Mouse (Mus musculus) C2C12 (cell line): Measurements from ENCODE around the gene Sh2b3. TPM values are rescaled to one million over a fixed set of nuclear protein-coding genes. Genes with fewer than 3 reads are reported as not detected.
A peak's percentile ranks its signal among the peaks of the same experiment; 100 is the strongest.
"Not testable (repeated sequence)": the region's sequence is repeated elsewhere in the genome, so short reads cannot be mapped to it uniquely, and the experiment has no call there.

Source experiments
- H3K27me3 ChIP-seq: one replicate; pipeline ENCODE4 v1.6.1; 2011; ENCODE audit not compliant: control insufficient read depth, insufficient read depth, insufficient read length
- H3K36me3 ChIP-seq: one replicate; pipeline ENCODE4 v1.6.1; 2011; ENCODE audit not compliant: control insufficient read depth, insufficient read depth
- H3K4me3 ChIP-seq: one replicate; pipeline ENCODE4 v1.5.1; 2011; ENCODE audit warnings: mild to moderate bottlenecking, control low read depth; ENCODE audit not compliant: poor library complexity, insufficient read depth, severe bottlenecking
- H3K79me2 ChIP-seq: one replicate; pipeline ENCODE4 v1.6.1; 2011; ENCODE audit not compliant: control insufficient read depth, insufficient read depth
- H3K79me3 ChIP-seq: one replicate; pipeline ENCODE4 v1.6.1; 2011; ENCODE audit warnings: low read depth, control low read depth
- H3ac ChIP-seq: one replicate; pipeline ENCODE3; 2011; ENCODE audit warnings: low read depth; ENCODE audit not compliant: control insufficient read depth, insufficient read length
- CEBPB ChIP-seq: IDR thresholded peaks from one replicate; pipeline ENCODE4 v1.6.1; 2011; ENCODE audit warnings: low read depth, mild to moderate bottlenecking, control low read depth, moderate library complexity
- CTCF ChIP-seq: IDR thresholded peaks from one replicate; pipeline ENCODE4 v1.5.1; 2011; ENCODE audit not compliant: control insufficient read depth, insufficient read depth, insufficient read length
- FOSL1 ChIP-seq: IDR thresholded peaks from one replicate; pipeline ENCODE4 v1.8.0; 2011; ENCODE audit warnings: mild to moderate bottlenecking, low read length; ENCODE audit not compliant: poor library complexity, insufficient read depth, severe bottlenecking
- MAX ChIP-seq: IDR thresholded peaks from one replicate; pipeline ENCODE4 v1.6.1; 2011; ENCODE audit warnings: mild to moderate bottlenecking, control low read depth
- MYOD1 ChIP-seq: IDR thresholded peaks from one replicate; pipeline ENCODE4 v1.6.1; 2011; ENCODE audit warnings: low read depth; ENCODE audit not compliant: control insufficient read depth, insufficient read length
- MYOG ChIP-seq: IDR thresholded peaks from one replicate; pipeline ENCODE4 v1.6.1; 2011; ENCODE audit not compliant: control insufficient read depth, insufficient read length; ENCODE audit errors: extremely low read depth
- USF1 ChIP-seq: IDR thresholded peaks from one replicate; pipeline ENCODE4 v1.6.1; 2011; ENCODE audit warnings: low read depth, mild to moderate bottlenecking, control low read depth, moderate library complexity
- polyA plus RNA-seq: library from polyadenylated mRNA; unstranded; fragments of >200 nt; fragmentation: generic; extraction: Trizol; gene quantifications from one replicate; pipeline ENCODE4 v1.2.1, GENCODE M21; 2012; ENCODE audit warnings: missing spikeins

Sh2b3 gene
- polyA plus RNA-seq, 1 experiment, result 46.2 TPM

- no peaks in the 10 kb centered on the region for H3K27me3 ChIP-seq
- TF ChIP-seq MYOD1, result no peak
- TF ChIP-seq CTCF, result no peak
- no peak for TF ChIP-seq CEBPB
- TF ChIP-seq MYOG, result no peak
- no peak for TF ChIP-seq USF1
- no peak for TF ChIP-seq MAX
- H3K36me3 ChIP-seq, result no peaks in the 10 kb centered on the region
- H3K79me2 ChIP-seq, result no peaks in the 10 kb centered on the region
- no peaks in the 10 kb centered on the region for H3K79me3 ChIP-seq
- H3K4me3 ChIP-seq, result no peak overlapping the region
- no peak overlapping the region for H3ac ChIP-seq
Observed at GRCm38 (mm10) chr5:121856740-121857139, 19.3 kb upstream of the Sh2b3 start.

- TF ChIP-seq CEBPB (no peak), CTCF (no peak), USF1 (no peak), FOSL1 (no peak), MAX (no peak), MYOD1 (no peak), MYOG (no peak)
- Histone ChIP-seq H3ac (no peak overlapping the region), H3K79me3 (peaks cover 2% of the 10 kb centered on the region), H3K27me3 (no peaks in the 10 kb centered on the region), H3K79me2 (peaks cover 13% of the 10 kb centered on the region), H3K36me3 (no peaks in the 10 kb centered on the region), H3K4me3 (no peak overlapping the region)
Observed at GRCm38 (mm10) chr5:121854768-121855167, 17.3 kb upstream of the Sh2b3 start.

DNA sequence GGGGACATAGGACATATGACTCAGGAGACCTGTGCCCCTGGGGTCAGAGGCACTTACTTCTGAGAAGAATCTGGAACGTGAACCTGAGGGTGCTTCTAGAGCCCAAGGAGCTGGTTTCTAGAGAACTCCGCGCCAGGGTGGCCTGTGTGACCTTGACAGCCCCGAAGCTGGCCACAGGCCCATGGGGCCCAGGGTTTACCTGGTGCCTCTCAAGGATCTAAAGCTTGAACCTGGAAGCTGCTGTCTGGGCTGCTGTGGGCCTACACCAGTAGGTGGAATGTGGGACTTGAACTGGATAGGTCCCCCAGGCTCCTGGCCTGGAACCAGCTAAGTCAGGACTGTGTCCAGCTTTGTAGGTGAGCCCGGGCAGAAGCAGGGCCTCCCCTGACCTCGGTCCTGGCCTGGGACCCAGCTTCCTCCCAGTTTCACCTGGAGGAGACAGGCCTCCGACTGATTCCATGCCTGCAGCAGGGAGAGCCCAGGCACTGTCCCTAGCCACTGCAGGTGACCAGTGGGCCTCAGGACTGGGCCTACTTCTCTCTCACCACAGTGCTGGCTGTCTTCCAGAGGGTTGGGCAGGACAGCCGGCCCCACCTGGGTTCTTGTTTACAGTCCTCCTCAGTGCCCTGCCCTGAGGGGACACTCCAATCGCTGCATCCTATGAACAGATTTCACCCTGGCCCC is 16.1 kb upstream of the Sh2b3 start:
- Histone ChIP-seq H3ac (no peak overlapping the region), H3K79me2 (peaks cover 21% of the 10 kb centered on the region), H3K27me3 (no peaks in the 10 kb centered on the region), H3K4me3 (no peak overlapping the region), H3K36me3 (no peaks in the 10 kb centered on the region), H3K79me3 (peaks cover 8% of the 10 kb centered on the region)
- TF ChIP-seq MYOD1, result no peak
- TF ChIP-seq CTCF, result no peak
- TF ChIP-seq FOSL1, result no peak
- TF ChIP-seq USF1, result no peak
- no peak for TF ChIP-seq CEBPB
- no peak for TF ChIP-seq MAX
- no peak for TF ChIP-seq MYOG

- no peak for TF ChIP-seq FOSL1
- TF ChIP-seq CTCF, result peak; percentile 6
- Histone ChIP-seq H3K4me3 (peak overlapping the region; percentile 69), H3ac (no peak overlapping the region), H3K36me3 (no peaks in the 10 kb centered on the region), H3K79me2 (peaks cover 21% of the 10 kb centered on the region), H3K27me3 (no peaks in the 10 kb centered on the region), H3K79me3 (peaks cover 8% of the 10 kb centered on the region)
Observed at GRCm38 (mm10) chr5:121849478-121850349, 12.3 kb upstream of the Sh2b3 start.

GRCm38 (mm10) chr5:121848743-121849142 is 11.3 kb upstream of the Sh2b3 start, which contains the start of gene Pheta1:
TSS of gene Pheta1 (plus strand) at chr5:121848984.
- peak within 1 kb of the TSS; percentile 98 for H3ac ChIP-seq
- H3K79me2 ChIP-seq, result peaks cover 21% of the 10 kb centered on the region
- H3K36me3 ChIP-seq, result no peaks in the 10 kb centered on the region
- peaks cover 8% of the 10 kb centered on the region for H3K79me3 ChIP-seq
- no peak for TF ChIP-seq MYOD1
- peak; percentile 9 for TF ChIP-seq MAX
- no peak for TF ChIP-seq MYOG
- no peaks in the 10 kb centered on the region for H3K27me3 ChIP-seq
- peak within 1 kb of the TSS; percentile 69 for H3K4me3 ChIP-seq

DNA sequence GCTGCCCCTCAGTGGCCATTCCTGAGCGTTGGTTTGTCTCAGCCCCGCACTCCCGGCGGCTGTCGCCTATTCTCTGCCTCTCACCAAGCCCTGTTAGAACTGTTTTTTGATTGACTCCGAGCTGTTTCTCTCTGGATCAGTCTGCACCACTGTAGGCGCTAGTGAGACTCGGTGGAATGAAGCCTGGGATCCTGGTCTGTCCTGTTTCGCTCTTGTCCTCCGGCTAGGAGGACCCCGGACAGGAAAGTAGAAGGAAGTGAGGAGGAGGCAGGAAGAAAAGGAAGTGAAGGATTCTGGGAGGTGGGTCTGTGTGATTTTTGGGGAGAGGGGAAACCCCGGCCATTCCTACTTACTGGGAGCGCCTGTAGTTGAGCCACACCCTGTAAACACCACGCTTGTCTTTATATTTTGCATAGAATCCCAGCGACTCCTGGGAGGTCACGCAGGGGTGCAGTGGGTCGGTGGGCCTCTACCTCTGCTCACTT is 10.6 kb upstream of the Sh2b3 start:
- Histone ChIP-seq H3K79me3 (peaks cover 8% of the 10 kb centered on the region), H3K27me3 (no peaks in the 10 kb centered on the region), H3ac (peak overlapping the region; percentile 82), H3K79me2 (peaks cover 21% of the 10 kb centered on the region), H3K4me3 (peak overlapping the region; percentile 69), H3K36me3 (no peaks in the 10 kb centered on the region)
- TF ChIP-seq MYOD1 (no peak), MAX (no peak), MYOG (no peak)

GRCm38 (mm10) chr5:121847269-121847668 is 9.8 kb upstream of the Sh2b3 start:
- H3K27me3 ChIP-seq, H3ac ChIP-seq, H3K79me3 ChIP-seq, H3K36me3 ChIP-seq, H3K4me3 ChIP-seq: not testable (repeated sequence)
- peaks cover 21% of the 10 kb centered on the region for H3K79me2 ChIP-seq
